Mouse (Mus musculus) forebrain, embryonic 12.5 days (tissue): ENCODE results near the gene Tfcp2. TPM values are rescaled to one million over a fixed set of nuclear protein-coding genes. Genes with fewer than 3 reads are reported as not detected.
A peak's percentile ranks its signal among the peaks of the same experiment; 100 is the strongest.
"Not testable (repeated sequence)": the region's sequence is repeated elsewhere in the genome, so short reads cannot be mapped to it uniquely, and the experiment has no call there.

ENCODE experiments used
- ATAC-seq: fragments of 200-750 bp; cut with Nextera tagmentation; 2 replicates; pipeline ENCODE4 v1.8.0; 2017; ENCODE audit warnings: moderate TSS enrichment; ENCODE audit not compliant: low FRiP score
- H3K27ac ChIP-seq: fragments of 300-500 bp; sonication (generic); 2 replicates; pipeline ENCODE4 v1.5.1; 2016; ENCODE audit warnings: mild to moderate bottlenecking
- H3K27me3 ChIP-seq: fragments of 300-500 bp; sonication (generic); 2 replicates; pipeline ENCODE4 v1.6.1; 2016; ENCODE audit warnings: mild to moderate bottlenecking
- H3K36me3 ChIP-seq: fragments of 300-500 bp; sonication (generic); replicated peaks from 2 replicates; pipeline ENCODE4 v1.6.1; 2016; ENCODE audit warnings: mild to moderate bottlenecking
- H3K4me1 ChIP-seq: fragments of 300-500 bp; sonication (generic); 2 replicates; pipeline ENCODE4 v1.6.1; 2016
- H3K4me2 ChIP-seq: fragments of 300-500 bp; sonication (generic); 2 replicates; pipeline ENCODE4 v1.6.1; 2016; ENCODE audit warnings: mild to moderate bottlenecking, moderate library complexity
- H3K4me3 ChIP-seq: fragments of 300-500 bp; sonication (generic); replicated peaks from 2 replicates; pipeline ENCODE4 v1.5.1; 2016; ENCODE audit warnings: mild to moderate bottlenecking
- H3K9ac ChIP-seq: fragments of 300-500 bp; sonication (generic); 2 replicates; pipeline ENCODE4 v1.6.1; 2016; ENCODE audit warnings: mild to moderate bottlenecking
- H3K9me3 ChIP-seq: fragments of 300-500 bp; sonication (generic); 2 replicates; pipeline ENCODE4 v1.6.1; 2016
- WGBS: fragments of 180-500 bp; shearing (Covaris S2); methylation state at CpG from one replicate; pipeline ENCODE4 v1.1.7; 2016; 5-methylcytosine and 5-hydroxymethylcytosine counted together
- polyA plus RNA-seq: library from polyadenylated mRNA; unstranded; fragments of >200 nt; fragmentation: Nextera tagmentation; extraction: Ambion mirVana; gene quantifications from 2 replicates; pipeline ENCODE4 v1.2.1, GENCODE M21; 2016

Tfcp2 gene
- polyA plus RNA-seq, 1 experiment from 2014 or later, result 44.8 TPM

DNA sequence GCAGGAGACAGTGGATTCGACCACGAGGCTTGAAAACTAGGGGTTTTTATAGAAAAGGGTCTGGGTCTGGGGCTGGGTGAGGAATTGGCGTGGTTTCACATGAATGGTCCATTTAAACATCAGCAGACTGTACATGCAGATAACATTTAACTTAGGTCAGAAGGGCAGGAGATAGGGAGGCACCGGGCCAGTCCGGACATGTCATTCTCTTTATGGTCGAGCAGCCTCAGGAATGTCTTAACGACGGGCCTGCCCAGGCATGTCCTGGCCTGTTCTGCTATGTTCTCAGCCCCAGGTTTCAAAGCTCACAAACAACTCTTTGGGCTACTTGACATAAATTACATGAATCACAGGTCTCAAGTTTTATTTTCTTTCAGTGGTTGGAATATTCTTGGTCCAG is 52.3 kb downstream of the Tfcp2 start:
- peaks cover 13% of the 10 kb centered on the region for H3K36me3 ChIP-seq
- not testable (repeated sequence) for H3K27ac ChIP-seq, H3K4me1 ChIP-seq, H3K9ac ChIP-seq, H3K4me3 ChIP-seq, ATAC-seq, H3K4me2 ChIP-seq, H3K27me3 ChIP-seq, H3K9me3 ChIP-seq
- 91% methylated on average over 8 of the region's 8 CpGs for WGBS

DNA sequence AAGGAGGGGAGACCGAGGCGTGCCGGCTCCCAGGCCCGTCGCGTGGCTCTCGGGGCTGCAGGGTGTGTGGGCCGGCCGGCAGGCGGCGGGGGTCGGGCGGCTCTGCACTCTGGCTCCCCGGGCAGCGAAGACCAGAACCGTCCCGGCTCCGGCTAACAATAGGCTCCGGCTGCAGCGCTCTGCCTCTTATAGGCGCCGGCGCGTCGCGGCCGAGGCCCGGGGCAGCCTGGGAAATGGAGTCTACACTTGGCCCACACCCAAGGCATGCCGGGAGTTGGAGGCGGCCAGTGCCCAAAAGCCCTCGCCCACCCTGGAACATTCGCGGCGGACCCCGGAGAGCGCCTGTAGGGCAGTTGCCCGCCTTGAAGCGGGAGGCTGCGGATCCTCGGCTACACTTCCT is 56.7 kb downstream of the Tfcp2 start, which contains the start of gene Csrnp2:
Gene Csrnp2 (minus strand): TSS at position 387 of the 400 bp plus-strand sequence.
- H3K4me3 ChIP-seq, result peak within 1 kb of the TSS; percentile 81
- peak; percentile 98 for ATAC-seq
- H3K27ac ChIP-seq, result peak within 1 kb of the TSS; percentile 98
- peaks cover 40% of the 10 kb centered on the region for H3K4me1 ChIP-seq
- WGBS, result 0% methylated on average over 40 of the region's 40 CpGs
- H3K9me3 ChIP-seq, result no peaks in the 10 kb centered on the region
- no peaks in the 10 kb centered on the region for H3K27me3 ChIP-seq
- peak within 1 kb of the TSS; percentile 79 for H3K4me2 ChIP-seq
- H3K36me3 ChIP-seq, result no peaks in the 10 kb centered on the region
- peak within 1 kb of the TSS; percentile 97 for H3K9ac ChIP-seq

DNA sequence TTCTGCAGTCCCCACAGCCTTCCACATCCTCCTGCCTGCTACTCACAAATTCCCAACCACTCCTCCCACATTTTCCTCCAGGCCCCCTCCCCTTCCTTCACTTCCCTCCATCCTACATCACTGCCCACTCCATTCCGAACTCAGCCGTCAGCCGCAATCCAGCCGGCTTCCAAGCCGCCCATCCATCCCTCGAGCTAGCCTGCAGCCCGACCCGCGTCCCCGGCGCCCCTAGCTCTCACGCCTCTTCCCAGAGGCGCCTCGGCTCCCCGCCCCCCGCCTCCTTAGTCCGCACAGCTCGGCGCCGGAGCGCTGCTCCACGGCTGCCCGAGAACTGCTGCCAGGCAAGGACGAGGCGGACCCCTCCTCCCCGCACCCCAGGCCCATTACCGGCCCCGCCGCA is 57.2 kb downstream of the Tfcp2 start:
- Histone ChIP-seq H3K4me1 (peaks cover 44% of the 10 kb centered on the region), H3K4me3 (peak overlapping the region; percentile 81), H3K4me2 (peak overlapping the region; percentile 79), H3K27me3 (no peaks in the 10 kb centered on the region), H3K36me3 (no peaks in the 10 kb centered on the region; the same call in 1 of the 2 replicates), H3K9ac (peak overlapping the region; percentile 97), H3K27ac (peak overlapping the region; percentile 98), H3K9me3 (no peaks in the 10 kb centered on the region)
- peak; percentile 89 for ATAC-seq
- 1% methylated on average over 29 of the region's 29 CpGs for WGBS

DNA sequence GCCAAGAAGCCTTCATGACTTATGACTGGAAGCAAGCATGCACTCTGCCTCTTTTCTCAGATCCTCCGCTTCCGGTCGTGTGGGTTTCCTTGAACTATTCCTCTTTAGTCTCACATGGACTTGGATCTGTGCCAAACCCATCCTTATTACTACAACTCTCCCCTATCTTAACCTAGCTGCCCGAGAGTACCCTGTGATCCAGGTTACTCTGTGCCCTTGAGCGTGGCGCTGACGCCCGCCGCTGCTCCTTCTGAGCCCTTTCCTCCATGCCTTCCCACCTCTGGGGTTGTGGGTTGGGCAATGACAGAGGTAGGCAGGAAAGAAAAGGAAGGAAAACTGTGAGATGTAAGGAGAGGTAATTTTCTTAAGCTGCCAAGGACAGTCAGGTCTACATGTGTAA is 59.8 kb downstream of the Tfcp2 start:
- peak overlapping the region; percentile 79; the same call in 1 of the 2 replicates for H3K4me2 ChIP-seq
- H3K9ac ChIP-seq, result peak overlapping the region; percentile 21; the same call in 1 of the 2 replicates
- ATAC-seq, result no peak
- H3K9me3 ChIP-seq, result no peaks in the 10 kb centered on the region
- peaks cover 50% of the 10 kb centered on the region for H3K4me1 ChIP-seq
- 77% methylated on average over 9 of the region's 9 CpGs for WGBS
- no peak overlapping the region for H3K4me3 ChIP-seq
- H3K27ac ChIP-seq, result no peak overlapping the region
- H3K27me3 ChIP-seq, result no peaks in the 10 kb centered on the region
- H3K36me3 ChIP-seq, result peaks cover 26% of the 10 kb centered on the region

DNA sequence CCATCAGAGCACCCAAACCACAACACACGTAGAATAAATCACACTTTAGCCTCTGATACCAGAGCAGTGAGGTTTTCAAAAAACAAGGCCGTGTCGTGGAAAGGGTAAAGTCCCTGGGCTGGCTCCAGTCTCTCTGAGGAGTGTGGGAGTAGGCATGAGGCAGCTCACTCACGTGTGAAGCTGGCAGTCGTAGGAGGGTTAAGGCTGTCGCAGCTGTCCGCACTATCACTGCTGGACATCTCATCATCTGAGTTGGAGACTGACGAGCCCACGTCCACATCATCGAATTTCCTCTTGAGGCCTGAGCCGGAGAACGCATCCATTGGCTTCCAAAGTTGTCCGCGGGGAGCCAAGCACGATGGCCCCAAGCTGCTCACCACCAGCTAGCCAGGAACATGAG is 62.5 kb downstream of the Tfcp2 start:
- WGBS, result 93% methylated on average over 15 of the region's 15 CpGs
- no peak overlapping the region for H3K4me2 ChIP-seq
- H3K4me3 ChIP-seq, result no peak overlapping the region
- no peak overlapping the region for H3K9ac ChIP-seq
- no peak for ATAC-seq
- no peaks in the 10 kb centered on the region for H3K9me3 ChIP-seq
- H3K4me1 ChIP-seq, result peaks cover 57% of the 10 kb centered on the region
- no peaks in the 10 kb centered on the region for H3K27me3 ChIP-seq
- peaks cover 53% of the 10 kb centered on the region for H3K36me3 ChIP-seq
- no peak overlapping the region for H3K27ac ChIP-seq

DNA sequence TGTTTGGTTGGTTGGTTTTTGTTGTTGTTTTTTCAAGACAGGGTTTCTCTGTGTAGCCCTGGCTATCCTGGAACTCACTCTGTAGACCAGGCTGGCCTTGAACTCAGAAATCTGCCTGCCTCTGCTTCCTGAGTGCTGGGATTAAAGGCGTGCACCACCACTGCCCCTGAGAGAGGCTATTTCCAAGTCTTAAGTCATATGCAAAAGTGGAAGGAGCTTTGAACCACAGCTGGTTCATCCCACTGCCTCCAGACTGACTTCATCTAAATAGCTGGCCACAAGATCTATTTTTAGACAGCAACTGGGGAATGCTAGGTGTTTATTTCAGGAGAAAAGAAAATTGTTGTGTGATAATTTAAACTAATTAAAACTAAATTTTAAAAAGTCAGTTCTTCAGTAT is 63.5 kb downstream of the Tfcp2 start:
- not testable (repeated sequence) for H3K4me3 ChIP-seq, H3K4me2 ChIP-seq, H3K27ac ChIP-seq, H3K9ac ChIP-seq, H3K9me3 ChIP-seq, ATAC-seq, H3K27me3 ChIP-seq
- peaks cover 47% of the 10 kb centered on the region for H3K4me1 ChIP-seq
- WGBS, result 100% methylated on average over 1 of the region's 1 CpGs
- H3K36me3 ChIP-seq, result peaks cover 63% of the 10 kb centered on the region

DNA sequence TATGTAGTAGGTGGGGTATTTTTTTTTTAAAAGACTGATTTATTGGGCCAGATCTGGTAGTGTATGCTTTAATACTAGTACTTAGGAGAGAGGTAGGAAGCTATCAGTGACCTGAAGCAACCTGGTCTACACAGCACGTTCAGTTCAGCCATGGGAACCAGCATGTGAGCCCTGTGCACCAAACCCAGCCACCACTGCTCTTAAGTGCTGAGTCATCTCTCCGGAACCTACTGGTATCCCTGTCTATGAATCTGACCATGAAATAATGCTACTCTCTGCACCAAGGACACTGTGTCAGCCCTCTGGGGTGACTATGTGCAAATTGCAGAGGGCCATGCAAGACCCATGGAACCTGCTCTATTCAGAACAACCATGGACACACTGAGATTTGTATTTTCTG is 64.8 kb downstream of the Tfcp2 start:
- H3K27me3 ChIP-seq, result no peaks in the 10 kb centered on the region
- H3K4me3 ChIP-seq, result no peak overlapping the region
- H3K9ac ChIP-seq, result no peak overlapping the region
- WGBS, result 93% methylated on average over 2 of the region's 2 CpGs
- no peaks in the 10 kb centered on the region for H3K9me3 ChIP-seq
- H3K4me1 ChIP-seq, result peaks cover 35% of the 10 kb centered on the region
- H3K4me2 ChIP-seq, result no peak overlapping the region
- H3K36me3 ChIP-seq, result peaks cover 75% of the 10 kb centered on the region
- no peak overlapping the region for H3K27ac ChIP-seq
- no peak for ATAC-seq

DNA sequence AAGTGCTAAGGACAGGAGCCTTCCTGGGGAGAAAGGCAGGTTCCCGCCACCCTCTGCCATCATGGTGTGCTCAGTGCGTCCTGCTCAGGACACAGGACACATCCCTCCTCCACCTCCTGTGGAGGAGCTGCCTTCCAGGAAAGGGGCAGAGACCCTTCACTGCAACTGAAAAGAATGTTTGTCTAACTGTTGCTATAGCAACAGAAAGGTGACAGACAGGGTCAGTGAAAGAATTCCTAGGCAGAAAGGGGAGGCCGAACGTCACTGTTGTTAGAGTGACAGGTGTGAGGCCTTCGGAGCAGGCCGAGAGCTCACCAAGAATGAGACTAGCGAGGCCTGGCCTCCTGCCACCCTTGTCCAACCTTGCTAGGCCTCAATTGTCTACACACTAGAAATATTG is 65.4 kb downstream of the Tfcp2 start:
- H3K4me1 ChIP-seq, result peaks cover 31% of the 10 kb centered on the region
- H3K9me3 ChIP-seq, result no peaks in the 10 kb centered on the region
- WGBS, result 24% methylated on average over 7 of the region's 7 CpGs
- no peak overlapping the region for H3K4me3 ChIP-seq
- 0 out of 2 replicates have a peak overlapping the region, but pooled peaks have one; percentile 5 for H3K27ac ChIP-seq
- no peak for ATAC-seq
- no peaks in the 10 kb centered on the region for H3K27me3 ChIP-seq
- no peak overlapping the region for H3K4me2 ChIP-seq
- peaks cover 81% of the 10 kb centered on the region for H3K36me3 ChIP-seq
- H3K9ac ChIP-seq, result no peak overlapping the region

DNA sequence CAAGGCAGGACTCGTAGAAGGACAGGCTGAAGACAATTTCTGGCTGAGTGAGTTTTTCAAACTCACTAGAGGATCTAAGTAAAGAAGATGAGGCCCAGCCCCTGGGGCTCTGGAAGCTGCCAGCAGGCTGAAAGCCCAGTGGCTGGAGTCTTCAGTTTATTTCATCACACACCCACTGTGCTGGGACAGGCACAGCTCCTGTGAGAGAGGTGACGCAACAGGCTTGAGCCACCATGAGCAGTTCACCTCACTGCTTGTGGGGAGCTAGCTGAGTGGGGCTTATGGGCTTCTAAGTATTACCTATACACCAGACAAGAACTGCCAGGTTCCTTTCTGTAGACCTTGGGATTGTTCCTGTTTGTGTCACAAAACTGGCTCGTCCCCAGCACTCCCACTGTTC is 66.2 kb downstream of the Tfcp2 start:
- peaks cover 23% of the 10 kb centered on the region for H3K4me1 ChIP-seq
- peaks cover 90% of the 10 kb centered on the region for H3K36me3 ChIP-seq
- no peak overlapping the region for H3K9ac ChIP-seq
- no peak overlapping the region for H3K27ac ChIP-seq
- no peaks in the 10 kb centered on the region for H3K27me3 ChIP-seq
- ATAC-seq, result no peak
- no peak overlapping the region for H3K4me2 ChIP-seq
- H3K4me3 ChIP-seq, result no peak overlapping the region
- WGBS, result 90% methylated on average over 3 of the region's 3 CpGs
- H3K9me3 ChIP-seq, result no peaks in the 10 kb centered on the region

DNA sequence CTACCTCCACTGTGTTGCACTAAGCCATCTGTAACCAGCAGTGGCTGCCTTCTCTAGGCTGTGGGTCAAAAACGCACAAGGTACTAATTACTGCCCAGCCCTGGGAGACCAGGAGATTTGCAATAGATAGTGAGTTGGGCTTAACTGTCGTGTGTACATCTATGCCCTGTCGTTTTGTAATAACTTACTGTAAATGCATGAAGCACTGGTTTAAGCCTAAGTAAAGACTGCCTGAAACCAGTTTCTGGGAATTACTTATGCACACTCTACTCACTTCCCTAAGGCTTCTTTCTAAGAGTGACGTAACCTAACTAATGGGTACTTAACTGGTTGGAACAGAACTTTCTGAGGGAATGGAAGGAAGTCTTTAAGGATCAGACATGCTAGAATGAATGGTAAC is 72.9 kb downstream of the Tfcp2 start:
- Histone ChIP-seq H3K4me3 (no peak overlapping the region), H3K27me3 (no peaks in the 10 kb centered on the region), H3K9ac (no peak overlapping the region), H3K27ac (no peak overlapping the region), H3K36me3 (peaks cover 96% of the 10 kb centered on the region), H3K9me3 (no peaks in the 10 kb centered on the region), H3K4me1 (no peaks in the 10 kb centered on the region), H3K4me2 (no peak overlapping the region)
- ATAC-seq, result no peak
- 86% methylated on average over 4 of the region's 4 CpGs for WGBS

DNA sequence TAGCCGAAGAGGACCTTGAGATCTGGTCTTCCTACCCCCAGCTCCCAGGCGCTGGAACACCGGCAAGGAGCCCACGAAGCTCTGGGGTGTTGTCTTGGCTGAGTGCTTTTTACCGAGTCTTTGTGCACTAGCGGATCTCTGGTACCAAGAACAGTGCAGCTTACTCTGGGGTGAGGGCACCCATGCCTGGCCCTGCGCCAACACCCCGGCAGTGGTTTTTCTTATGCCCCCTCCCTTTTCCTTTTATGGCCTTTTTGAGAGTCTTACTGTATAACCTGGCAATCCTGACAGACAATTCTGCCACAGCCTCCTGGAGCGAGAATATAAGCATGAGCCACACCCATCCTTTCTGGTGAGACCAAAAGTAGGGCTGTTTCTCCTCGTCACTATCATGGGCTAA is 73.5 kb downstream of the Tfcp2 start:
- Histone ChIP-seq H3K4me1 (no peaks in the 10 kb centered on the region), H3K4me3 (no peak overlapping the region), H3K9ac (no peak overlapping the region), H3K27ac (no peak overlapping the region), H3K27me3 (no peaks in the 10 kb centered on the region), H3K9me3 (no peaks in the 10 kb centered on the region), H3K36me3 (peaks cover 94% of the 10 kb centered on the region), H3K4me2 (no peak overlapping the region)
- WGBS, result 87% methylated on average over 10 of the region's 10 CpGs
- ATAC-seq, result no peak

DNA sequence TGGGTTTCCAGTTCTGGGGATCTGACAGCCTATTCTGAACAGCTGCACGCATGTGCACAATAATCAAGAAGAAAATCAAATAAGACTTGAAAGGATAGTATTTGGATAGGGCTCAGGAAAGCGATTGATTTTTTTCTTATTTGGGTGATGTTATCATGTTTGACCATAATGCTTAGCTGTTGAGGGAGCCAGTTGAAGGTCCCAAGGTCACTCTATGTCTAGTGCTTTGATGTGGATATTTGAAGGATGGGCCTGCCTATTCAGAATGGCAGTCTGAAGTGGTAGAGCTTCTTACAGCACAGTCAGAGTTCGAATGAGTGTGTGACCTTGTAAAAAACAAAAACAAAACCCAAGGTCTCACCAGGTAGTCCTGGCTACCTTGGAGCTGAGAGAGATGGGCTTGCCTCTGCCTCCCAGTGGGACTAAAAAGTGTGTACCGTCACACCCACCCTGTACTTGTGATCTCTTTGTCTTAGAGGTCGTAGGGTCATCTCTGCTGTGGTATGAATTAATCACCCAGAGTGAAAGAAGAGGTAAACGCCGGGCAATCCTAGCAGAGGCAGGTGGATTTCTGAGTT is 77.8 kb downstream of the Tfcp2 start:
- no peak overlapping the region for H3K4me2 ChIP-seq
- H3K27me3 ChIP-seq, result no peaks in the 10 kb centered on the region
- no peaks in the 10 kb centered on the region for H3K9me3 ChIP-seq
- ATAC-seq, result no peak
- no peak overlapping the region for H3K4me3 ChIP-seq
- no peak overlapping the region for H3K27ac ChIP-seq
- no peak overlapping the region for H3K9ac ChIP-seq
- peaks cover 77% of the 10 kb centered on the region for H3K36me3 ChIP-seq
- 87% methylated on average over 7 of the region's 7 CpGs for WGBS
- H3K4me1 ChIP-seq, result peaks cover 13% of the 10 kb centered on the region

DNA sequence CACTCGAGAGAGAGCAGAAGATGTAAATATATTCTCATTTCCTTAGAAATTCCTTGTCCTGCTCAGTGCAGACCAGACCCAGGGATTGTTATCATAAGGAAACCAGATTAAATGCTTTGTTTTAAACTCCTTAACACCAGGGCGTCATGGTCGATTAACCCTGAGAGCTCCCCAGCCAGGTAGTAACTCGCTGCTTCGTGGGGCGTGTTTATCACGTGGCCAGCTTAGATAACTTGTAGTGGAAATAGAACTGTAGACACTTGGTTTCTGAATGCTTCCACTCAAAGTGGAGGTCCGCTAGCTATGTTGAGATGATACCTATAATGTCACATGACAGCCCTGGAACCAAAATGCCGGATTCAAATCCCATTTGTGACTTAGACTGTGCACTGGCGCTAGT is 81.8 kb downstream of the Tfcp2 start:
- WGBS, result 70% methylated on average over 10 of the region's 10 CpGs

More for the DNA sequence above, 81.8 kb downstream of the Tfcp2 start:
- Histone ChIP-seq H3K27me3 (no peaks in the 10 kb centered on the region), H3K4me3 (peak overlapping the region; percentile 82), H3K27ac (no peak overlapping the region), H3K9me3 (no peaks in the 10 kb centered on the region), H3K36me3 (peaks cover 38% of the 10 kb centered on the region), H3K9ac (peak overlapping the region; percentile 84), H3K4me1 (peaks cover 25% of the 10 kb centered on the region), H3K4me2 (peak overlapping the region; percentile 75)
- no peak for ATAC-seq
